ENCODE assay signal across 21 mouse cellular contexts in the genomic region with DNA sequence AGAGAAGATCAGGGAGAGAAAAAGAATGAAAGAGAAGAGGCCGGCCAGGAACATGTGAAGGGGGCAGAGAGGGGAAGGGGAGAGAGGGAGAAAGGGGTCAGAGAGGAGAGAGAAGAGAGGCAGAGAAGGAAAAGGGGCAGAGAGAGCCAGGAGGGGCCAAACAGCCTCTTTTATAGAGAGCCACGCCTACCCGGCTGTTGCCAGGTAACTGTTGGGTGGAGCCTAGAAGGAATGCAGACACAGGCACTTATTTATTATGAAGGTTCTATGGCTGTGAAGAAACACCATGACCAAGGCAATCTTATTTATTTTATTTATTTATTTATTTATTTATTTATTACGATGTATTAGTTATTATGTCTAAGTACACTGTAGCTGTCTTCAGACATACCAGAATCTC. TPM values are rescaled to one million over a fixed set of nuclear protein-coding genes. Genes with fewer than 3 reads are reported as not detected.
A peak's percentile ranks its signal among the peaks of the same experiment; 100 is the strongest.
DNase-seq lines count a peak whose midpoint lies in the region; ATAC-seq and TF ChIP-seq lines count a peak whose summit lies in the region.
"Had no signal": no experiment of that assay in that cellular context is flagged by ENCODE, and none has a peak within 500 bp of the region (broad histone marks: within the 10 kb centered on the region; RNA-seq: fewer than 3 reads in every experiment).

No protein-coding gene starts in this region.

- H3K27ac ChIP-seq in midbrain, embryonic 11.5 days (ENCODE audit: low read depth, low read length) = no peak overlapping the region
- no peak overlapping the region for H3K27ac ChIP-seq in midbrain, postnatal 0 days (ENCODE audit: low read depth, low read length)
- no peak overlapping the region for H3K27ac ChIP-seq in intestine, embryonic 16.5 days (ENCODE audit: low read length)
- H3K27ac ChIP-seq: embryonic facial prominence, embryonic 10.5 days; embryonic facial prominence, embryonic 12.5 days; forebrain, embryonic 13.5 days; forebrain, embryonic 15.5 days had no signal

- no peaks in the 10 kb centered on the region for H3K4me1 ChIP-seq in midbrain, embryonic 11.5 days (ENCODE audit: control insufficient read depth, insufficient read depth, low read length)
- H3K4me1 ChIP-seq in midbrain, postnatal 0 days (ENCODE audit: insufficient read depth, low read length) = no peaks in the 10 kb centered on the region
- H3K4me1 ChIP-seq in intestine, embryonic 16.5 days (ENCODE audit: control insufficient read depth, insufficient read depth, low read length) = no peaks in the 10 kb centered on the region
- H3K4me1 ChIP-seq: forebrain, embryonic 13.5 days; forebrain, embryonic 15.5 days had no signal

- no peaks in the 10 kb centered on the region for H3K27me3 ChIP-seq in midbrain, embryonic 11.5 days (ENCODE audit: control insufficient read depth, insufficient read depth, low read length)
- H3K27me3 ChIP-seq in midbrain, postnatal 0 days (ENCODE audit: insufficient read depth, low read length) = no peaks in the 10 kb centered on the region
- H3K27me3 ChIP-seq in intestine, embryonic 16.5 days (replicated peaks; ENCODE audit: control insufficient read depth, insufficient read depth, low read length) = no peaks in the 10 kb centered on the region
- H3K27me3 ChIP-seq: embryonic facial prominence, embryonic 12.5 days; forebrain, embryonic 13.5 days; forebrain, embryonic 15.5 days had no signal

- no peak overlapping the region for H3K9ac ChIP-seq in midbrain, embryonic 11.5 days (ENCODE audit: low read length)
- no peak overlapping the region for H3K9ac ChIP-seq in midbrain, postnatal 0 days (replicated peaks; ENCODE audit: low read length, poor library complexity, severe bottlenecking)
- H3K9ac ChIP-seq in intestine, embryonic 16.5 days (ENCODE audit: low read depth, low read length) = no peak overlapping the region
- H3K9ac ChIP-seq: embryonic facial prominence, embryonic 12.5 days; forebrain, embryonic 13.5 days; forebrain, embryonic 15.5 days; forebrain, postnatal 0 days had no signal

- no peak for TF ChIP-seq CTCF in midbrain, postnatal 0 days (IDR thresholded peaks at IDR 0.05)

- 84% methylated on average over 4 of the region's 4 CpGs for WGBS in midbrain, embryonic 11.5 days
- whole genome bisulfite sequencing in midbrain, postnatal 0 days = 83% methylated on average over 4 of the region's 4 CpGs
- WGBS in intestine, embryonic 16.5 days = 88% methylated on average over 4 of the region's 4 CpGs

- ATAC-seq in midbrain, embryonic 11.5 days (ENCODE audit: low FRiP score) = no peak
- ATAC-seq in midbrain, postnatal 0 days (ENCODE audit: low FRiP score) = no peak
- ATAC-seq in intestine, embryonic 16.5 days = 0 out of 2 replicates have a peak, but pooled peaks have one; percentile 50
- ATAC-seq: forebrain, embryonic 13.5 days; forebrain, embryonic 15.5 days; forebrain, postnatal 0 days had no signal

- H3K36me3 ChIP-seq in midbrain, embryonic 11.5 days (ENCODE audit: control insufficient read depth, insufficient read depth, low read length) = no peaks in the 10 kb centered on the region
- no peaks in the 10 kb centered on the region for H3K36me3 ChIP-seq in midbrain, postnatal 0 days (ENCODE audit: insufficient read depth, low read length)
- H3K36me3 ChIP-seq in intestine, embryonic 16.5 days (ENCODE audit: control insufficient read depth, insufficient read depth, low read length) = no peaks in the 10 kb centered on the region
- H3K36me3 ChIP-seq: embryonic facial prominence, embryonic 10.5 days; embryonic facial prominence, embryonic 12.5 days; forebrain, embryonic 15.5 days had no signal

- no peaks in the 10 kb centered on the region for H3K9me3 ChIP-seq in midbrain, embryonic 11.5 days (ENCODE audit: control insufficient read depth, low read length)
- H3K9me3 ChIP-seq in midbrain, postnatal 0 days (ENCODE audit: low read length) = no peaks in the 10 kb centered on the region
- H3K9me3 ChIP-seq in intestine, embryonic 16.5 days (ENCODE audit: control insufficient read depth, low read length) = no peaks in the 10 kb centered on the region
- H3K9me3 ChIP-seq: embryonic facial prominence, embryonic 10.5 days; embryonic facial prominence, embryonic 12.5 days; forebrain, embryonic 13.5 days; forebrain, embryonic 15.5 days had no signal

- no peak overlapping the region for H3K4me2 ChIP-seq in midbrain, embryonic 11.5 days
- no peak overlapping the region for H3K4me2 ChIP-seq in midbrain, postnatal 0 days (ENCODE audit: low read depth, low read length, poor library complexity, severe bottlenecking)
- no peak overlapping the region for H3K4me2 ChIP-seq in intestine, embryonic 16.5 days (ENCODE audit: low read depth, low read length)
- H3K4me2 ChIP-seq: embryonic facial prominence, embryonic 12.5 days; forebrain, embryonic 13.5 days; forebrain, embryonic 15.5 days had no signal

- peak; percentile 45 for DNase-seq in midbrain, embryonic 11.5 days (ENCODE audit: low spot score, missing footprints)
- no peak for DNase-seq in midbrain, postnatal 0 days (ENCODE audit: low spot score)
- DNase-seq in R1 (ENCODE audit: low read depth, low spot score) (peak; percentile 60), ZHBTc4 (ENCODE audit: low read depth, low spot score) (peak; percentile 27)
- no peak for DNase-seq in cerebellum, adult 9-10 months
- DNase-seq in lung, adult 18-20 months = no peak
- DNase-seq in thymus, adult 18-20 months = no peak
- DNase-seq: adrenal gland, adult 2 months; adrenal gland, postnatal 10 days; adrenal gland, postnatal 25 days; cerebellum, adult 18-20 months; cerebellum, adult 8-10 months; cerebellum, postnatal 10 days; cerebellum, postnatal 25 days; forebrain, postnatal 0 days had no signal

- no peak overlapping the region for H3K4me3 ChIP-seq in midbrain, embryonic 11.5 days (ENCODE audit: low read depth, low read length)
- no peak overlapping the region for H3K4me3 ChIP-seq in midbrain, postnatal 0 days (ENCODE audit: low read depth, low read length)
- no peak overlapping the region for H3K4me3 ChIP-seq in intestine, embryonic 16.5 days (ENCODE audit: low read length)
- H3K4me3 ChIP-seq: embryonic facial prominence, embryonic 10.5 days; embryonic facial prominence, embryonic 12.5 days; forebrain, embryonic 13.5 days; forebrain, embryonic 15.5 days had no signal

RNA-seq across cellular contexts. Expression of a gene that starts 44.5 kb away (rescaled TPM):
- polyA plus RNA-seq in midbrain, embryonic 11.5 days (2014; fragmentation: Nextera tagmentation; extraction: Ambion mirVana) = 15.4 and 15.9 TPM in 2 replicates
- total RNA-seq in midbrain, postnatal 0 days (2014; rRNA removed) = 24.7 and 30.2 TPM in 2 replicates
- 49.4 and 51.4 TPM in 2 replicates for polyA plus RNA-seq in midbrain, postnatal 0 days (2015; fragmentation: Nextera tagmentation; extraction: Ambion mirVana)
- polyA plus RNA-seq in intestine, embryonic 16.5 days (2015; fragmentation: Nextera tagmentation; extraction: Ambion mirVana) = 20.7 and 21.9 TPM in 2 replicates

RNA-seq across cellular contexts. Expression of a gene that starts 49.7 kb away (rescaled TPM):
- 0.64 and 0.69 TPM in 2 replicates for polyA plus RNA-seq in midbrain, embryonic 11.5 days (2014; fragmentation: Nextera tagmentation; extraction: Ambion mirVana)
- 0.22 and 1.3 TPM in 2 replicates for total RNA-seq in midbrain, postnatal 0 days (2014; rRNA removed)
- polyA plus RNA-seq in midbrain, postnatal 0 days (2015; fragmentation: Nextera tagmentation; extraction: Ambion mirVana) = 0.38 TPM in 2 replicates
- 1.1 and 1.4 TPM in 2 replicates for polyA plus RNA-seq in intestine, embryonic 16.5 days (2015; fragmentation: Nextera tagmentation; extraction: Ambion mirVana)
- total RNA-seq: MEL had no signal

Comparison
In these comparisons a context has a peak if more than half of its experiments do, and no peak if none do; other contexts are left out.
1. DNase-seq: peak in midbrain, embryonic 11.5 days (single experiment), R1 (single experiment) and ZHBTc4 (single experiment); none in midbrain, postnatal 0 days (single experiment), cerebellum, adult 9-10 months (single experiment), lung, adult 18-20 months (0 of 2) and thymus, adult 18-20 months (0 of 2).